Mouse (Mus musculus) liver, postnatal 0 days (tissue): ENCODE data around the gene Ssbp1.

Experiments used
- CTCF ChIP-seq: sonication (generic); IDR thresholded peaks from 2 replicates; pipeline ENCODE4 v1.5.1; 2016; ENCODE audit warnings: antibody characterized with exemption, low read depth
- EP300 ChIP-seq: IDR thresholded peaks from 2 replicates; pipeline ENCODE4 v1.6.1; 2016; ENCODE audit warnings: antibody characterized with exemption, low read depth, mild to moderate bottlenecking

DNA sequence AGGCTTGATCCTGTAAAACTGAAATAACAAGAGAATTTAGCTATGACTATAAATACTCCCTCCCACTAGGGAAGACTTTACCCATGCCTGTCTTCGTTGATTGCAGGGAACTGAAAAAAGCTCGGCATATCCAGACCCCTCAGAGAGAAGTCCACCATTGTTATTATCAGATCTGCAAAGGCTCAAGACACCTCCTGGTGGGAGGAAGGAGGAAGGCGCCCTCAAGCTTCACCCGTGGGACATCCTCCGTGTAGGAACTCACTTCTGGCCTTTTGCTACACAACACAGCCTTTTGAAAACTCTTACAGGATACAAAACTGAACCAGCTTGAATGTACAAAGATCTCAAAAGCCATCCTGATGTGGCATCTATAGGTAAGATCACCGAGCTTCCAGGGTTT, 5.4 kb upstream of the Ssbp1 start:
- TF ChIP-seq CTCF (peak; percentile 41), EP300 (no peak)
